ENCODE assay signal across 8 mouse cellular contexts in the genomic region with DNA sequence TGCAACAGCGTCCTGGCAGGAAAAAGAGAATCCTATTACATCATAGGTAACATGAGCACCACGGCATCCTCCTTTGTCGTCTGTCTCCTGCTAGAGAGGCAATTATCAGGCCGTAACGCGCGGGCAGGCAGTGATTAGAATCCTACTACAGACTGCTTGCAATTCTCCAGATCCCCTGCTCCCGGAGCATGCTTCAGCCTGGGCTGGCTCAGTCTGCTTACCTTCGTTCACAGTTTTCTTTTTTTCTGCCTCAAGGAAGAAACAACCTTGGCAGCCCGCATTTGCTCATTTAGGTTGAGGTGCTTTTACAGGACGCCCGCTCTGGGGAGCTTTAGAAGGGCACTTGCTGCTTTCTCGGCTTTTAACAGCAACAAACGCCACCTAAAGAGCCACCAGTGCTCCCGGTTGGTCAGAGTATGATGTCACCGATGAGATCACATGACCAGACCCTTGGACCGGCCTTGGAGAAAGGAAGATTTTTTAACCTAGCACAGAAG.
DNase-seq lines count a peak whose midpoint lies in the region; ATAC-seq and TF ChIP-seq lines count a peak whose summit lies in the region.

No protein-coding gene starts in this region.

- H3K27me3 ChIP-seq in cerebellum, adult 2 months (ENCODE audit: control insufficient read depth, insufficient read depth, low read length) = no peaks in the 10 kb centered on the region
- no peaks in the 10 kb centered on the region for H3K27me3 ChIP-seq in forebrain, postnatal 0 days (ENCODE audit: insufficient read depth, low read length)
- no peaks in the 10 kb centered on the region for H3K27me3 ChIP-seq in hindbrain, embryonic 15.5 days
- no peaks in the 10 kb centered on the region for H3K27me3 ChIP-seq in small intestine, adult 2 months (ENCODE audit: control insufficient read depth, insufficient read depth, low read length)

- peak; percentile 89 for ATAC-seq in forebrain, postnatal 0 days
- peak; percentile 93 for ATAC-seq in hindbrain, embryonic 15.5 days (ENCODE audit: low FRiP score, low read depth)
- ATAC-seq in activated CD4-positive, CD25-positive, alpha-beta regulatory T cell, adult 4 months = no peak

- H3K4me3 ChIP-seq in cerebellum, adult 2 months (replicated peaks; ENCODE audit: insufficient read depth, low read depth, low read length) = peak overlapping the region; percentile 66
- peak overlapping the region; percentile 36 for H3K4me3 ChIP-seq in forebrain, postnatal 0 days (ENCODE audit: low read depth, low read length)
- peak overlapping the region; percentile 46 for H3K4me3 ChIP-seq in hindbrain, embryonic 15.5 days
- peak overlapping the region; percentile 64 for H3K4me3 ChIP-seq in small intestine, adult 2 months (ENCODE audit: low read depth, low read length)

- H3K36me3 ChIP-seq in forebrain, postnatal 0 days (ENCODE audit: insufficient read depth) = no peaks in the 10 kb centered on the region
- H3K36me3 ChIP-seq in hindbrain, embryonic 15.5 days = no peaks in the 10 kb centered on the region
- H3K36me3 ChIP-seq in small intestine, adult 2 months (ENCODE audit: control insufficient read depth, insufficient read depth, low read length) = peaks cover 8% of the 10 kb centered on the region

- H3K9me3 ChIP-seq in forebrain, postnatal 0 days (ENCODE audit: low read length) = no peaks in the 10 kb centered on the region
- no peaks in the 10 kb centered on the region for H3K9me3 ChIP-seq in hindbrain, embryonic 15.5 days

- DNase-seq in WW6 (ENCODE audit: low read depth, low spot score) = peak; percentile 11
- peak; percentile 76 to 81 for DNase-seq in cerebellum, adult 2 months
- DNase-seq in forebrain, postnatal 0 days = peak; percentile 62
- DNase-seq in left cerebral cortex, adult 18-20 months (ENCODE audit: low spot score in 2 of 2) = peak; percentile 16 to 32
- DNase-seq in lung, postnatal 36 days = peak; percentile 36

- TF ChIP-seq CTCF in cerebellum, adult 2 months (IDR thresholded peaks at IDR 0.05; ENCODE audit: borderline replicate concordance, insufficient read depth, low read depth, low read length) = no peak
- no peak for TF ChIP-seq CTCF in forebrain, postnatal 0 days (IDR thresholded peaks at IDR 0.05; ENCODE audit: low read depth)
- TF ChIP-seq CTCF in small intestine, adult 2 months (IDR thresholded peaks at IDR 0.05; ENCODE audit: extremely low read depth, insufficient read length, insufficient replicate concordance, low read depth, low read length) = no peak

- no peaks in the 10 kb centered on the region; the same call in 1 of the 2 replicates for H3K4me1 ChIP-seq in cerebellum, adult 2 months (ENCODE audit: control insufficient read depth, insufficient read depth, low read length)
- H3K4me1 ChIP-seq in forebrain, postnatal 0 days (ENCODE audit: insufficient read depth) = no peaks in the 10 kb centered on the region
- H3K4me1 ChIP-seq in hindbrain, embryonic 15.5 days (replicated peaks) = no peaks in the 10 kb centered on the region; the same call in 1 of the 2 replicates
- H3K4me1 ChIP-seq in small intestine, adult 2 months (ENCODE audit: control insufficient read depth, insufficient read depth, insufficient read length, low read length) = 0 out of 2 replicates have a peak, but pooled peaks cover 2% of the 10 kb centered on the region

- 6% methylated on average over 17 of the region's 17 CpGs for WGBS in cerebellum, adult 2 months
- 25% methylated on average over 17 of the region's 17 CpGs for WGBS in forebrain, postnatal 0 days
- WGBS in hindbrain, embryonic 15.5 days = 19% methylated on average over 17 of the region's 17 CpGs
- WGBS in small intestine, adult 2 months = 10% methylated on average over 17 of the region's 17 CpGs

- peak overlapping the region; percentile 47 for H3K9ac ChIP-seq in forebrain, postnatal 0 days
- peak overlapping the region; percentile 53 for H3K9ac ChIP-seq in hindbrain, embryonic 15.5 days

- peak overlapping the region; percentile 83 for H3K27ac ChIP-seq in cerebellum, adult 2 months (ENCODE audit: insufficient read depth, low read length)
- H3K27ac ChIP-seq in forebrain, postnatal 0 days (ENCODE audit: low read depth, low read length) = peak overlapping the region; percentile 74
- peak overlapping the region; percentile 88 for H3K27ac ChIP-seq in hindbrain, embryonic 15.5 days (replicated peaks)
- H3K27ac ChIP-seq in small intestine, adult 2 months (ENCODE audit: insufficient read depth, low read depth, low read length) = peak overlapping the region; percentile 77

- H3K4me2 ChIP-seq in forebrain, postnatal 0 days (ENCODE audit: low read depth) = peak overlapping the region; percentile 48
- peak overlapping the region; percentile 52 for H3K4me2 ChIP-seq in hindbrain, embryonic 15.5 days

- TF ChIP-seq POLR2A in cerebellum, adult 2 months (IDR thresholded peaks at IDR 0.05; ENCODE audit: borderline replicate concordance, insufficient read depth, low read length) = peak; percentile 51; the same call in 1 of the 2 replicates
- TF ChIP-seq POLR2A in small intestine, adult 2 months (IDR thresholded peaks at IDR 0.05; ENCODE audit: low read depth, low read length) = no peak

Comparison
In these comparisons a context has a peak if more than half of its experiments do, and no peak if none do; other contexts are left out.
1. DNase-seq: peak in every context shown above with its lines; median percentile 78 in cerebellum, adult 2 months; 62 in forebrain, postnatal 0 days; 36 in lung, postnatal 36 days; 24 in left cerebral cortex, adult 18-20 months; 11 in WW6.